Mouse (Mus musculus) spleen, postnatal 4 days (tissue): ENCODE measurements at regions not wholly inside any gene's neighbourhood (a gene's known extent, or its start where the extent isn't known, plus 50 kb on each side); places are given as distances from the start of the nearest gene placed in this dataset.
"Not testable (repeated sequence)": the region's sequence is repeated elsewhere in the genome, so short reads cannot be mapped to it uniquely, and the experiment has no call there.

ENCODE experiments used
- DNase-seq, 2 experiments: peaks; one replicate each; pipeline ENCODE4 v3.0.0; 2022; ENCODE audit warnings: low spot score in 2 of 2

DNA sequence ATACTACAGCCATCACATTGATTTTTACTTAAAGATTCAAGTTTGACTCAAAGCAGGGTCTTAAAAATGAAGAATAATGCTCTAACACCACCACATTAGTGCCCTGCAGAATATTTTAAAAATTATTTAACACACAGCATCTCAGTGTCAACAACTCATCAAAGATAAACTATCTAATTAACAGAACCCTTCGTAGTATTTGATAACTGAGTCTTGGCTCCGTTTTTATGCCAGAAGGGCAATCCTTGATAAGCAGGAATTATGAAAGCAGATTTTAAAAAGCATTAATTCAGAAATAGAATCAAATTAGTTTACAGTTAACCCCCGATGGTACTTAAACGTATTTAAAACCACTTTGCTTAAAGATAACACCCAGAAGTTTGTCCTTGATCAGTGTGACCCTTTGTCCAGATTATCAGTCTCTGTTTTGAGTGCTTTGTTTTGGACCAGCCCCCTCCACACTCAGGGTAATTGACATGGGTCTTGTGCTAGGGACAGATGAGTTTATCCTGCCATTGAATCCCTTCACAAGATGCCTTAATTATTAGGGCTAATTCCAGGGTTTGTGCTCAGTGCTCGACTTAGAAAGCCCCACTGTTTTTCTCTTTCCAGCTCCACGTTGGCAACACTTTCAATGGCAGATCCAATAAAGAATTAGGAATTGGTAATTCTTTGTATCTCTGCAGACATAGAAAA is 69.4 kb upstream of the Dph6 start:
- no peak for DNase-seq

DNA sequence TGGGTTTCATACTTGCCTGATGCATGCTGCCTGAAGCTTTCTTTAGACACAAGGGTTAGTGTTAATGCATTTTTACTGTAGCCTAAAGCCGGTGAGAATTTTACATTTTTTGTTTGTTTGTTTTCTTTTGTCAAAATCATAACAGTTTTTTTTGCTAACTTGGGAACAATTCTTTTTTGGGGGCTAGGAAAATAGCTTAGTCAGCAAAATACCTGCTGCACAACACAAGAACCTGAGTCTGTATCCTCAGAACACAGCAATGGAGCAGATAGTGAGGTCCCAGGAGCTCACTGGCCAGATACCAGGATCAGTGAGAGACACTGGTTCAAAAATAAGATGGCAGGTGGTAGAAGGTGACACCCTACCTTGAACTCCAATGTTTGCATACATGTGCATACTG is 72.4 kb upstream of the Dph6 start:
- no peak for DNase-seq

- DNase-seq = no peak
These were observed 80.3 kb upstream of the Dph6 start for GRCm38 (mm10) chr2:114734861-114735569.

DNA sequence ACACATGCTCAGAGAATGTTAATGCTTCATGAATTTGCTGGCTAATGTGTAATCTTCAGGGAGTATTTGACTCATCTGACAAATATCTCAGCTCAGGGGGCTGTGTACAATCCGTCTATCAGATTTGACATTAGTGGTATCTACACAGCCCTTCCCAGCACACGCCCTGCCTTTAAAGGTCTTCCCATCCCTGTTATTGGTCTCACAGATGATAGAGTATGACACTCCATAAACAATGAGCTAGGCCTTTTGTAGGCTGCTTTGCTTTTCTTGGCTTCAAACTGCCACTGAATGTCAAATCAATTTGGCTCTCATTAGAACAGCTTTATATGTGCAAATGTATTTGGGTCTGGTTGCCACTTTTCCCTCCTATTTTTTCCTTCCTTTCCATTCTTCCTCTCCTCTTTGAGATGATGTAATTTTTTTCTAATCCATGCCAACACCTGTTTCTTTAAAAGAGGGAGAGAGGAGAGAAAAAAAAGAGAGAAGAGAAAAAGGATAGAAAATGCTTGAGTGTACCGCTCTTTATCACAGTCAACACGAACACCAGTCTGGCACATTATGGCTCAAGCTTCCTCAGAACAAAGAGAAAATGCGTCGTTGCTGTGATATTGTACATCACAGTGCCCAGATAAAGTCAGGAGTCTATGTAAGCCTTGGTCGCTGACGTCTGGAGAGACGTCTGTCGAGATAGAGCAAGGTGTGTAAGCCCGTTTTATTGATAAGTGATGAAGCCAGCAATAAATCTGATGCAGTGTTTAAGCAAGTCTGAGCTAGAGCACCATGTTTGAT is 84.9 kb upstream of the Dph6 start:
- no peak for DNase-seq

- DNase-seq = no peak
These were observed 108.5 kb upstream of the Dph6 start for GRCm38 (mm10) chr2:114763276-114763675.

- DNase-seq = not testable (repeated sequence)
These were observed 119.0 kb upstream of the Dph6 start for GRCm38 (mm10) chr2:114773723-114774122.

- DNase-seq = no peak
These were observed 119.5 kb upstream of the Dph6 start for GRCm38 (mm10) chr2:114774278-114774677.

GRCm38 (mm10) chr2:114775532-114775931 is 120.8 kb upstream of the Dph6 start:
- DNase-seq = no peak

GRCm38 (mm10) chr2:114776176-114776575 is 121.4 kb upstream of the Dph6 start:
- no peak for DNase-seq

DNA sequence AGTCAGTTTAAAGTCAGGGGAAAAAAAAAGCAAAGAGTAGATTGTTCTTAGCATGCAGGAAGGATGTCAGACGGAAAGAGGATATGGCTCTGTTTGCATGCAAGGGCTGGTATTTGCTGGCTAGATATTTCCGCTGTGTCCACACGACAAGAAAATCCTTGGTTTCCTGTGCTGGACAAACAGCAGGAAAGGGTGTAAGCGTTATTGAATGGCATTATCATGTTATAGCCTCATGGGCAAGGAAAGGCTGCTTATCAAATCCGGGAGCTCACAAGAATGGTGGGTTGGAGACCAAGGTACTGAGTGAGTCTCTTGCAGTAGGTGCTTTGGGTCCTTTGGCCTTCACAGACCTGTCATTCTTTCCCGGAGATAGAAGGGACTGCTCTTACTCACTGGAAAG is 127.7 kb upstream of the Dph6 start:
- DNase-seq = no peak

GRCm38 (mm10) chr2:114784191-114784590 is 129.4 kb upstream of the Dph6 start:
- DNase-seq = no peak

DNA sequence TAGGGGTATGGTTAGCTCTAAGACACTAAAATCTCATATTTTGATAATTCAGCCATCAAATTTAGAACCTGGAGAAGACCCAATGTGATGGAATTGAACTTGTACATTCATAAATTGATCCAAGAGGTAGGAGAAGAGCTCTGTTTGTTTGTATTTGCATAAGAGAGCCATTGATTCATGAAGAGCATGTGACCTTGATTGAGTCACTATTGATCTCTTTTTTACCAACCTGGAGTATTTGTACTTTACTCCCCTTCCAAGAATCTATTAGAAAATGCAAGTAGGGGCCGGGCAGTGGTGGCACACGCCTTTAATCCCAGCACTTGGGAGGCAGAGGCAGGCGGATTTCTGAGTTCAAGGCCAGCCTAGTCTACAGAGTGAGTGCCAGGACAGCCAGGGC is 133.5 kb upstream of the Dph6 start:
- no peak for DNase-seq

GRCm38 (mm10) chr2:114796630-114797290 is 142.0 kb upstream of the Dph6 start:
- DNase-seq = no peak

DNA sequence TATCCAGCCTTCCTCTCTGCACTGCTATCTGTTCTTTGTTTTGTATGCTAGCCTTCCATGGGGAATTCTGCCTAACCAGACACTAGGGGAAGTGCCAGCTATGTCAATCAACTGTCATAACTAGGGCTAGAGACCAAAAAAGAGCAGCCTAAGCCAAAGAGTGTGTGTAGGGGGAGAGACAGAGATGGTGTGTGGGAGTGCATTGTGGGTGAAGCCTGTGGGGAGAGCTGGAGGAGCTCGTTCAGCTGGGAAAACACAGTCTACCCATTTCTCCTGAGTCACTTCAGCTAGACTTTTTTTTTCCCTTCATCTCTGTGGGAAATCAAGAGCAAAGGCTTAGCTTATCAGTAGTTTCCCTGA is 142.5 kb upstream of the Dph6 start:
- no peak for DNase-seq

DNA sequence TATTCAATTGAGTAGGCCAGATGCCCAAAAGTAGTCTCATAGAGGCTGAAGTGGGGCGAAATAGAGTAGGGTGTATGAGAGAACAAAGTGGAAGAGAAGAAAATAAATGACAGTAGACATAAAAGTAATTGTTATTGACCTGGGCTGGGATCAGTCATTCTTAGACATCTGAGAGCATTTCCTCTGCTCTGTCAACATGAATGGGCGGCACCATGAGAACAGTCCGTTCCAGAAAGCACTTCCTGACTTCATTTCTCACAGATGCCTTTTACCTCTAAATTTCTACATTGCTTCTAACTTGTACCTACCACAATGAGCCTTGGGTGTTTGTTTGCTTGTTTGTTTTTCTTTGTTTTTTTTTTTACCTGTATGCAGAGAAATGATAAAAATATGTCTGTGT is 148.5 kb upstream of the Dph6 start:
- DNase-seq = no peak

DNA sequence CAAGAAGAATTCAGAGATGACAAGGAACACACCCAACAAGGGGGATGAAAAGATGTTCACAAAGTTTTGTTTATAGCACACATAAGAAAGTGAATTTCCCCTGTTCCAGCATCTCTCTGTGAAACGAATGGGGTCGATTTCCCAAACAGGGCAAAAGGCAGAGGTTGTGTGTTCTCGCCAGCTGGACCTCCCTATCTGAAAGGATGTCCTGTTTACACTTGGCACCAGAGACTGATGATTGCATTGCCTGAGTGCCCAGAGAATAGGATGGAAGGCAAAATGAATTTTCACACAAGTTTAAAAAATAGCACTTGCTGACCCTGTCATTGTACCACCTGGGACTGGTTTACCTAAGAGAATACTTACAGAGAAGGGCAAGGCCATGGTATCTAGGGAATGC is 149.2 kb upstream of the Dph6 start:
- no peak for DNase-seq

GRCm38 (mm10) chr2:114805436-114806047 is 150.8 kb upstream of the Dph6 start:
- no peak for DNase-seq

DNA sequence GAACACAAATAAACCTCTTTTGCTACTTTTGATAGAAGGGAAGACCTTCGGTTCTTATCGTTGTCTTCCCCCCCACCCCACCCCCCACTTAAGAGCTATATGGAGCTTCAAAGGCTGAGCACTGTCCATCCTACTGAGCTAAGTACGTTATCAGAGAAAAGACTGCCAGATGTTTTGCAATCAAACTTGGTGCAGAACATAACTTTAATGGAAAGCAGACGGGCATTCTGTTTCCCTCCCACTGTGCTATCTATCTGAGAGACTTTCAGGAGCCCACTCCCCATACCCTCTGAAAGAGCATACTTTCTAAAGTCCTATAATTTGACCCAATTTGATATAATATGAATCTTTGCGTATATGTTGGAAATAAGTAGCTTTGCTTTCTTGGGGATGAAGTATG is 153.3 kb upstream of the Dph6 start:
- no peak for DNase-seq

DNA sequence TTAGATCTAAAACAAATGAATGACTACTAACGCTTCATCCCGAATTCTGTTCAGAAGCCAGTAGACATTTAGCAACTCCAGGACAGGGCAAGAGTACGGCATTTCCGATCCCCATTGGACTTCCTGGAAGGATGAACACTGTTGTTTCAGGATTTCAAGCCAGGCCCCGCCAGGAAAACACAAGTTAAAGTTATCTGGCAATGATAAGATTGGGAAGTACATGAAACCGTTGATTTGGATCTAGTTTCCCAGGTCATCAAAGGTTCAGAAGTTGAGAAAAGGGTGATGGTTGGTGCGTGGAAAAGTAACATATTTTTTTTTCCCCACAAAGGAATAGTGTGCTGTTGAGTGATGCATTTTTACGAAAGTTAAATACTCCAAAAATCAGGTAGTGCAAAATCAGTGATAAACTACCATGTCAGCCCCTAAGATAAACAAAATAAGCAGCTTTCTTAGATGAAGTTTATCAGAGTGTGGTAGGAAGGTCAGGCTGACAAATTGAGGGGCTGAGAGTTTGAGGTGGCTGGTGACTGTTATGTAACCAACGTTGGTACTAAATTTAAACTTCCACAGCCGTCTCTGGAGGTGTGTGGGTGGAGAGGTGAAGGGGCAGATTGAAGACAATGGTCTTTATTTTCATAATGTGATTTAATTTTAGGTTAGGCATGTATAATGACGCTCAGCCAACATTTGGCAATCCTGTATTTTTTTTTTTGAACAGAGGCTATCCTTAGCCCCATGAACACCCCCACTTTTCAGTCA is 157.6 kb upstream of the Dph6 start:
- no peak for DNase-seq

- no peak for DNase-seq
These were observed 158.1 kb upstream of the Dph6 start for GRCm38 (mm10) chr2:114812903-114813290.

GRCm38 (mm10) chr2:114822657-114823056 is 167.9 kb upstream of the Dph6 start:
- DNase-seq = no peak
